Mouse (Mus musculus) heart, embryonic 11.5 days (tissue): ENCODE results near the gene Kcnh5. TPM values are rescaled to one million over a fixed set of nuclear protein-coding genes. Genes with fewer than 3 reads are reported as not detected.

Source experiments
- ATAC-seq: fragments of 200-750 bp; cut with Nextera tagmentation; replicated peaks from 2 replicates; pipeline ENCODE4 v1.8.0; 2017; ENCODE audit warnings: moderate library complexity; ENCODE audit not compliant: insufficient number of reproducible peaks, low FRiP score, low TSS enrichment
- H3K27ac ChIP-seq: fragments of 300-500 bp; sonication (generic); 2 replicates; pipeline ENCODE4 v1.5.1; 2014; ENCODE audit warnings: mild to moderate bottlenecking, low read depth, low read length
- H3K27me3 ChIP-seq: fragments of 300-500 bp; sonication (generic); 2 replicates; pipeline ENCODE4 v1.6.1; 2014; ENCODE audit warnings: mild to moderate bottlenecking, low read length, mixed read lengths; ENCODE audit not compliant: control insufficient read depth, insufficient read depth
- H3K36me3 ChIP-seq: fragments of 300-500 bp; sonication (generic); 2 replicates; pipeline ENCODE4 v1.6.1; 2014; ENCODE audit warnings: mild to moderate bottlenecking, low read length, moderate library complexity, mixed read lengths; ENCODE audit not compliant: control insufficient read depth, insufficient read depth
- H3K4me1 ChIP-seq: fragments of 300-500 bp; sonication (generic); 2 replicates; pipeline ENCODE4 v1.6.1; 2014; ENCODE audit warnings: low read length; ENCODE audit not compliant: control insufficient read depth, insufficient read depth
- H3K4me2 ChIP-seq: fragments of 300-500 bp; sonication (generic); 2 replicates; pipeline ENCODE4 v1.6.1; 2014; ENCODE audit warnings: mild to moderate bottlenecking, moderate library complexity
- H3K4me3 ChIP-seq: fragments of 300-500 bp; sonication (generic); 2 replicates; pipeline ENCODE4 v1.5.1; 2014; ENCODE audit warnings: low read depth, low read length
- H3K9ac ChIP-seq: fragments of 300-500 bp; sonication (generic); 2 replicates; pipeline ENCODE4 v1.6.1; 2014; ENCODE audit warnings: mild to moderate bottlenecking, low read depth, low read length, moderate library complexity
- H3K9me3 ChIP-seq: fragments of 300-500 bp; sonication (generic); replicated peaks from 2 replicates; pipeline ENCODE4 v1.6.1; 2016; ENCODE audit warnings: low read length; ENCODE audit not compliant: control insufficient read depth
- WGBS: fragments of 180-500 bp; shearing (Covaris S2); extraction: QIAGEN DNeasy Blood & Tissue Kit; methylation state at CpG from one replicate; pipeline ENCODE4 v1.1.7; 2014; ENCODE audit not compliant: insufficient replicate concordance; 5-methylcytosine and 5-hydroxymethylcytosine counted together
- polyA plus RNA-seq: library from polyadenylated mRNA; unstranded; fragments of >200 nt; fragmentation: Nextera tagmentation; extraction: Ambion mirVana; gene quantifications from 2 replicates; pipeline ENCODE4 v1.2.1, GENCODE M21; 2014

The Kcnh5 gene
- polyA plus RNA-seq, 1 experiment from 2014 or later = not detected

- Histone ChIP-seq H3K4me2 (no peak overlapping the region), H3K9me3 (no peaks in the 10 kb centered on the region), H3K9ac (no peak overlapping the region), H3K36me3 (no peaks in the 10 kb centered on the region), H3K27me3 (no peaks in the 10 kb centered on the region), H3K4me1 (no peaks in the 10 kb centered on the region), H3K4me3 (no peak overlapping the region), H3K27ac (no peak overlapping the region)
- ATAC-seq = no peak
- WGBS = 83% methylated on average over 5 of the region's 5 CpGs
Measured at GRCm38 (mm10) chr12:75036694-75037093, 140.4 kb downstream of the Kcnh5 start.

DNA sequence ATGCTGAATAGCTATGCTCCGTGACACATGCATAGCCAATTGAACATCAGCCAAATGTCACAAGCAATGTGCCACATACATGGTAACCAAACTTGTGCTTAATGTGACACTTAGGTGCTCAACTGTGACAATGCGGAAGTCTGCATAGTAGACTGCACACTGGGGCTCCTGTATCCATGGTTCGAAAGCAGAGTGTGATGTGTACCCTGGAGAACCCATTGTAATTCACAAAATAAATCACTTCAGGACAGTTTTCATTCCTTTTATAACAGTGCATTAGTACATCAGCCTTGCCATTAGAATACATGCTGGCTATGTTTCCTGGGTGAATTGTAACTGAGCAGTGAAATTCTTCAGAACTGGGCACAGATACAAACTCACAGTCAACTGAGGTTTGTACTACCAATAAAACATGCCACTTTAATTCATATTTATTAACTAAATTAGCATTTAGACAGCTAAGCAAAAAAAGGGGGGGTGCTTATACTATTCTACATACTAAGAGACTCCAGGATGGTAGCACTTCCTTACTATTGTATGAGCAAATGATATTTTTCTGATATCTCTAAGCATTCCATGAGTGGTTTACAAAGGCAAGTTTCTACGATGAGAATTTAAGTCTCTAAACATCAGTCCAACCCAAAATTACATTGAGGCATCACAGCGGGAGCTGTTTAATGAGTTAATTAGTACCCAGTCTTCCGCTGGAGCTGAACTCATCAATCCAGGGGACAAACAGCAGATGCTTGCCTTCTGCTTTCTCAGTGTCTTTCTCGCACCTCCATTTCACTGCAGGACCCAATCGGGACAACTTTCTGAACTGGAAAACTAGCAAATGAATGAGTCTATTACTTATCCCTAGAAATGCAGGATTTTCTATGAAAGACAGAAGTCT is 144.9 kb downstream of the Kcnh5 start:
- Histone ChIP-seq H3K4me3 (no peak overlapping the region), H3K4me1 (no peaks in the 10 kb centered on the region), H3K27ac (no peak overlapping the region), H3K27me3 (no peaks in the 10 kb centered on the region), H3K9me3 (0 out of 2 replicates have a peak, but pooled peaks cover 3% of the 10 kb centered on the region), H3K9ac (no peak overlapping the region), H3K36me3 (no peaks in the 10 kb centered on the region), H3K4me2 (no peak overlapping the region)
- WGBS = 79% methylated on average over 8 of the region's 8 CpGs
- ATAC-seq = no peak

GRCm38 (mm10) chr12:74971187-74971586 is 205.9 kb downstream of the Kcnh5 start:
- Histone ChIP-seq H3K9me3 (no peaks in the 10 kb centered on the region), H3K27me3 (no peaks in the 10 kb centered on the region), H3K27ac (no peak overlapping the region), H3K36me3 (no peaks in the 10 kb centered on the region), H3K9ac (no peak overlapping the region), H3K4me3 (no peak overlapping the region), H3K4me1 (no peaks in the 10 kb centered on the region), H3K4me2 (no peak overlapping the region)
- 84% methylated on average over 3 of the region's 3 CpGs for WGBS
- ATAC-seq = no peak

GRCm38 (mm10) chr12:74969420-74969819 is 207.7 kb downstream of the Kcnh5 start:
- Histone ChIP-seq H3K4me3 (no peak overlapping the region), H3K9ac (no peak overlapping the region), H3K9me3 (no peaks in the 10 kb centered on the region), H3K27me3 (no peaks in the 10 kb centered on the region), H3K4me2 (no peak overlapping the region), H3K4me1 (no peaks in the 10 kb centered on the region), H3K27ac (no peak overlapping the region), H3K36me3 (no peaks in the 10 kb centered on the region)
- WGBS = 64% methylated on average over 4 of the region's 4 CpGs
- ATAC-seq = no peak

DNA sequence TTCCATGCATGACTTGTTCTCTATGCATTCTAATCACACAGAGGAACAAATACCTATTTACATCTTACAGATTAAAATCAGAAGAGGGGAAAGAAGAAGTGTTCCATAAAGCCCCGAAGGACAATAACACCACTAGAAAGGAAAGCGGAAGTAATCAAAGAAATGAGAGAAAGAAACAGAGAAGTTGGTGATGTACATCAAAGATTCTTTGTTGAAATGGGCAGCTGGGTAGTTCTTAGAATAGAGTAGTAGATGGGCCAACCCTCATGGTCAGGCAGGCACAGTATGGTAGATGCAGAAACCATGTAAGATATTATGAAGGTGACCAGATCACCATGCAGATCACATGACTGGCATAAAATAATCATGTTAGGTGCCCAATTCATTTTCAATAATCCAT is 210.9 kb downstream of the Kcnh5 start:
- H3K4me1 ChIP-seq = no peaks in the 10 kb centered on the region
- no peaks in the 10 kb centered on the region for H3K9me3 ChIP-seq
- no peak overlapping the region for H3K27ac ChIP-seq
- no peak overlapping the region for H3K9ac ChIP-seq
- 93% methylated on average over 2 of the region's 2 CpGs for WGBS
- ATAC-seq = no peak
- H3K27me3 ChIP-seq = no peaks in the 10 kb centered on the region
- no peak overlapping the region for H3K4me2 ChIP-seq
- no peak overlapping the region for H3K4me3 ChIP-seq
- no peaks in the 10 kb centered on the region for H3K36me3 ChIP-seq

- H3K4me1 ChIP-seq = no peaks in the 10 kb centered on the region
- 78% methylated on average over 2 of the region's 2 CpGs for WGBS
- no peak for ATAC-seq
Measured at GRCm38 (mm10) chr12:74952661-74953060, 224.5 kb downstream of the Kcnh5 start.

DNA sequence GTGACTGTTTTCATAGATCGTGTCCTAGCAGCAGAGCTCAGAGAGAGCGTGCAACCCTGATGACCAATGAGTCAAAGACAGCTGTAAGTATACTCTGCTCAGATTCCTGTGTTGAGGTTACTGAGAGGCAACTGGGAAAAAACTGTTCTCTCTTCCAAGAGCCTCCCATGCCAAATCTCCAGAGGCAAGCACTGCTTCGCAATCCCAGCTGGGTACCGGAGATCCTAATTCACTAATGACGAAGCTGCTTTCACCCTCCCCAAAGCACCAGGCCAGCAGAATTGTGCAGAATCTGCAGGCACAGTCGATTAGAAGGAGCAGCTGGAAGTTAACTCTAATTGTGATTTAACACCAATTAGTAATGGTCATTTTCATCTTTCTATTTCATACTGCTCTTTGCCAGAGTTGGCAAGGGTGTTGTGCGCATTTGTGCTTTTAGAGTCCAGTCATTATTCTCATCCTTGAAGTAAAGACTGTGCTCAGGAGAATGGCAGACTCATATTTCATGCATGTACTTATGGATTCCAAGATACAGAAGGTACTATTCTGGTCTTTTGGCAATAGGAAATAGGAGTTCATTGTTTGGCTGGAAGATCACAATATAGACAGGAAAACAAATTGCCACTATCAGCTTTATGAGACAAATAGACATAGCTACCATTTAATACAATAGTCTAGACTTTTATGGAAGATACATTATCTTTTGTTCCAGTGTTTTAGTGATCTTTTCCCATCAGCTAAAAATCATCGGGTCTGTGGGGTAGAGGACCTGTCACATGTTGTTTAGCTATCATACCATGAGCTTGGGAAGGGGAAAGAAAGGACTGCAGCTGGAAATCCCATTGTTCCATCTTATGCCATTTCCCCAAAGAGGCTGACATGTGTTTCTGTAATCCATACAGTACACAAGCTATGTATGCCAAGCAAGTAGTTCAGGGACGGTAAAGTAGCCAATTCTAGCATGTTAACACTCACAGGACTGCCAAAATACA is 225.7 kb downstream of the Kcnh5 start:
- WGBS = 74% methylated on average over 9 of the region's 9 CpGs
- H3K4me3 ChIP-seq = no peak overlapping the region

More at GRCm38 (mm10) chr12:74952661-74953060, 224.5 kb downstream of the Kcnh5 start:
- Histone ChIP-seq H3K27me3 (no peaks in the 10 kb centered on the region), H3K9me3 (no peaks in the 10 kb centered on the region), H3K36me3 (no peaks in the 10 kb centered on the region), H3K27ac (no peak overlapping the region), H3K9ac (no peak overlapping the region), H3K4me3 (no peak overlapping the region), H3K4me2 (no peak overlapping the region)

DNA sequence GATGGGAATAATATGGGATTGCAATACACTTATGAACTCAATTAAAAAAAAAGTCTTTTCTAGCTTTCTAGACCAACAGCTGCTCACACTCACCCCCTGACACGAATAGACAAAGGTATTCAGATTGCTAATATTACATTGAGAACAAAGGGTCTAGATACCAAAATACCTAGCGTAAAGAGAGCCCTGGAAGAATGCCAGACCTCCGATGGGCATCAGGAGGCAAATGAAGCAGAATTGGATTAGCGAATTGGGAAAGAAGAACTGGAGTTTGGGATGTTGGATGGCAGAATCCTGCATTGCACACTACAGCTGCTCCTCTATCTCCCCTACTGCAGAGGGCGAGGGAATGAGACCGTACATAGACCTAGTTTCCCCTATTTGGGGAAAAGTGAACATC is 275.8 kb downstream of the Kcnh5 start:
- Histone ChIP-seq H3K9ac (no peak overlapping the region), H3K4me2 (no peak overlapping the region), H3K4me1 (no peaks in the 10 kb centered on the region), H3K27ac (no peak overlapping the region), H3K36me3 (no peaks in the 10 kb centered on the region), H3K9me3 (no peaks in the 10 kb centered on the region), H3K4me3 (no peak overlapping the region), H3K27me3 (no peaks in the 10 kb centered on the region)
- ATAC-seq = no peak
- WGBS = 81% methylated on average over 6 of the region's 6 CpGs

More for the DNA sequence above, 225.7 kb downstream of the Kcnh5 start:
- no peak overlapping the region for H3K4me2 ChIP-seq
- ATAC-seq = no peak
- H3K9ac ChIP-seq = no peak overlapping the region
- no peak overlapping the region for H3K27ac ChIP-seq
- no peaks in the 10 kb centered on the region for H3K27me3 ChIP-seq
- H3K36me3 ChIP-seq = no peaks in the 10 kb centered on the region
- H3K4me1 ChIP-seq = no peaks in the 10 kb centered on the region
- H3K9me3 ChIP-seq = no peaks in the 10 kb centered on the region
